Mouse (Mus musculus) myocyte (in vitro differentiated cells): ENCODE measurements at regions not wholly inside any gene's neighbourhood (a gene's known extent, or its start where the extent isn't known, plus 50 kb on each side); places are given as distances from the start of the nearest gene placed in this dataset.

Experiments used
- E2F4 ChIP-seq: IDR thresholded peaks from one replicate; pipeline ENCODE4 v1.6.1; 2011; ENCODE audit warnings: mild to moderate bottlenecking, control low read depth, moderate library complexity; ENCODE audit not compliant: insufficient read depth
- POLR2A ChIP-seq: IDR thresholded peaks from one replicate; pipeline ENCODE4 v1.6.1; 2011; ENCODE audit warnings: low read depth, mild to moderate bottlenecking, control low read depth, moderate library complexity; ENCODE audit not compliant: insufficient read length
- POLR2AphosphoS2 ChIP-seq: IDR thresholded peaks from one replicate; pipeline ENCODE4 v1.6.1; 2011; ENCODE audit warnings: low read depth, control low read depth; ENCODE audit not compliant: insufficient read length
- USF1 ChIP-seq: IDR thresholded peaks from one replicate; pipeline ENCODE4 v1.6.1; 2011; ENCODE audit warnings: low read depth, mild to moderate bottlenecking, control low read depth, moderate library complexity

GRCm38 (mm10) chr4:142334084-142334483 lies 94.9 kb upstream of the Kazn start:
- TF ChIP-seq E2F4 (no peak), POLR2A (no peak), USF1 (no peak), POLR2AphosphoS2 (no peak)
